Mouse (Mus musculus) midbrain, embryonic 12.5 days (tissue): ENCODE data around the gene Fer1l5. TPM values are rescaled to one million over a fixed set of nuclear protein-coding genes. Genes with fewer than 3 reads are reported as not detected.
A peak's percentile ranks its signal among the peaks of the same experiment; 100 is the strongest.

Experiments used
- ATAC-seq: fragments of 200-750 bp; cut with Nextera tagmentation; 2 replicates; pipeline ENCODE4 v1.8.0; 2017; ENCODE audit warnings: low read depth, moderate TSS enrichment, moderate library complexity; ENCODE audit not compliant: low FRiP score
- H3K27ac ChIP-seq: fragments of 300-500 bp; sonication (generic); replicated peaks from 2 replicates; pipeline ENCODE4 v1.5.1; 2016; ENCODE audit warnings: mild to moderate bottlenecking
- H3K27me3 ChIP-seq: fragments of 300-500 bp; sonication (generic); 2 replicates; pipeline ENCODE4 v1.6.1; 2016; ENCODE audit warnings: mild to moderate bottlenecking
- H3K36me3 ChIP-seq: fragments of 300-500 bp; sonication (generic); 2 replicates; pipeline ENCODE4 v1.6.1; 2016
- H3K4me1 ChIP-seq: fragments of 300-500 bp; sonication (generic); 2 replicates; pipeline ENCODE4 v1.6.1; 2016
- H3K4me2 ChIP-seq: fragments of 300-500 bp; sonication (generic); replicated peaks from 2 replicates; pipeline ENCODE4 v1.6.1; 2016; ENCODE audit warnings: mild to moderate bottlenecking, moderate library complexity
- H3K4me3 ChIP-seq: fragments of 300-500 bp; sonication (generic); 2 replicates; pipeline ENCODE4 v1.5.1; 2016; ENCODE audit warnings: mild to moderate bottlenecking
- H3K9ac ChIP-seq: fragments of 300-500 bp; sonication (generic); replicated peaks from 2 replicates; pipeline ENCODE4 v1.6.1; 2016; ENCODE audit warnings: mild to moderate bottlenecking, moderate library complexity
- H3K9me3 ChIP-seq: fragments of 300-500 bp; sonication (generic); 2 replicates; pipeline ENCODE4 v1.6.1; 2016; ENCODE audit warnings: mild to moderate bottlenecking
- WGBS: fragments of 180-500 bp; shearing (Covaris S2); methylation state at CpG from one replicate; pipeline ENCODE4 v1.1.7; 2016; 5-methylcytosine and 5-hydroxymethylcytosine counted together
- microRNA-seq: library from miRNA; unstranded; fragments of <30 nt; microRNA quantifications from one replicate; pipeline ENCODE4, GENCODE M21; 2017
- polyA plus RNA-seq: library from polyadenylated mRNA; unstranded; fragments of >200 nt; fragmentation: Nextera tagmentation; extraction: Ambion mirVana; gene quantifications from 2 replicates; pipeline ENCODE4 v1.2.1, GENCODE M21; 2016

Fer1l5 gene
- polyA plus RNA-seq, 1 experiment from 2014 or later: 2.3 TPM

GRCm38 (mm10) chr1:36465641-36466160 is 93.6 kb downstream of the Fer1l5 start:
- H3K9ac ChIP-seq: no peak overlapping the region
- no peaks in the 10 kb centered on the region for H3K9me3 ChIP-seq
- no peaks in the 10 kb centered on the region for H3K36me3 ChIP-seq
- no peak for ATAC-seq
- no peak overlapping the region for H3K27ac ChIP-seq
- H3K4me3 ChIP-seq: no peak overlapping the region
- H3K4me2 ChIP-seq: no peak overlapping the region
- peaks cover 11% of the 10 kb centered on the region; the same call in 1 of the 2 replicates for H3K27me3 ChIP-seq
- H3K4me1 ChIP-seq: peaks cover under 1% of the 10 kb centered on the region
- 81% methylated on average over 4 of the region's 4 CpGs for WGBS

DNA sequence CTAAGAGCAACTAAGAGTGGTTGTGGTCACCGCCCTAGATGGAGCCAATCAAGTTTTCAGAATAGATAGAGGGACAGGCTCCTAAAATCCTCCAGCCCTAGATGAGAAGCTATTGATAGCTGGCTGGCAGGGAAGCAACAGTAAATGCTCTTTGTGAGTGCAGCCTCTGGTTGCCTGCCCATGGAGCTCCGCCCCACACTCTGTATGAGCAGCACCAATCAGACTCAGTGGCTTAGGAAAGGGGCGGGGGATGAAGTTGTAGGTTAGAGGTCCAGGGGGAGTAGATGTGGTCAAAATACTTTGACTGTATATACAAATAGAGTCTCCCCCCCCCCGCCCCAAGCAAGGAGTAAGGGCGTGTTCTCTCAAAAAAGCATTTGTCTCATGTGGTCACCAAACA is 95.4 kb downstream of the Fer1l5 start:
- no peaks in the 10 kb centered on the region for H3K9me3 ChIP-seq
- H3K27me3 ChIP-seq: peaks cover 11% of the 10 kb centered on the region; the same call in 1 of the 2 replicates
- no peak for ATAC-seq
- WGBS: 57% methylated on average over 5 of the region's 5 CpGs
- no peak overlapping the region for H3K9ac ChIP-seq
- no peaks in the 10 kb centered on the region for H3K36me3 ChIP-seq
- H3K4me3 ChIP-seq: no peak overlapping the region
- H3K4me2 ChIP-seq: no peak overlapping the region
- H3K4me1 ChIP-seq: peaks cover 13% of the 10 kb centered on the region
- H3K27ac ChIP-seq: no peak overlapping the region

DNA sequence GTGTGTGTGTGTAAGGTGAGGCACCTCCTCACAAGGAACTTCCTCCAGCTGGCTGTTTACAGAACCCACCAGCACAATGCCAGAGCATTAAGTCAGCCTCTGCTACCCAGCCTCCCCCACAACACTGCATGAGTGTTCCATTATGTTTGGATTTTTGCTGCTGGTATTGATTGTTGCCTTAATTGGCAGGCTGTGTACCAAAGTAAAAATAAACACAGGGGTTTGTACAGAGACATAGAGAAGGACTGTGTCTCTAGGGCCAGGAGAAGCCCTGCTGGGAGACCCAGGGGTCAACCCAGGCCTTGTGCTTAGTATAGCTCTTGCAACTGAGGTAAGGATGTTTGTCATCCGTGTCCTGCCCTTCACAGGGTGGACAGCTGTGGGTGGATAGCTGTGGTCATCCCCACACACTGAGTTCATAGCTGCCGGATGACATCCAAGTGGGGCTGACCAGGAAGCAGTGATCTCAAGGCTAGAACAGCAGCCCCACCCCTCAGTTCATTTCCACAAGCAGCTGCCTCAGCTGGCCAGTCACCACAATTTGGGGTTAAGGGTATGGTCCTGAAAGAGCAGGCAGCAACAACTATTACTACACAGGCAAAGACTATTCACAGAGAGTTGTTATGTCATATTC is 97.8 kb downstream of the Fer1l5 start:
- 0 out of 2 replicates have a peak, but pooled peaks cover 7% of the 10 kb centered on the region for H3K27me3 ChIP-seq
- H3K36me3 ChIP-seq: no peaks in the 10 kb centered on the region
- no peak overlapping the region for H3K4me2 ChIP-seq
- H3K9me3 ChIP-seq: no peaks in the 10 kb centered on the region
- peaks cover 38% of the 10 kb centered on the region for H3K4me1 ChIP-seq
- H3K9ac ChIP-seq: no peak overlapping the region
- no peak overlapping the region for H3K27ac ChIP-seq
- 47% methylated on average over 2 of the region's 2 CpGs for WGBS
- ATAC-seq: no peak
- no peak overlapping the region for H3K4me3 ChIP-seq

GRCm38 (mm10) chr1:36471181-36472105 is 99.4 kb downstream of the Fer1l5 start, which contains the start of gene Cnnm4:
Gene Cnnm4 (plus strand): TSS chr1:36471620.
- Histone ChIP-seq H3K27me3 (0 out of 2 replicates have a peak, but pooled peaks cover 7% of the 10 kb centered on the region), H3K4me3 (peak within 1 kb of the TSS; percentile 68), H3K4me1 (peaks cover 53% of the 10 kb centered on the region), H3K9me3 (no peaks in the 10 kb centered on the region), H3K4me2 (peak within 1 kb of the TSS; percentile 75), H3K9ac (peak within 1 kb of the TSS; percentile 65), H3K36me3 (no peaks in the 10 kb centered on the region), H3K27ac (peak within 1 kb of the TSS; percentile 60)
- peak; percentile 89 for ATAC-seq
- WGBS: under 1% methylated on average over 67 of the region's 98 CpGs

Small RNAs within 50 kb of the gene (microRNA-seq; reads per million reads assigned to microRNA genes)
- gene Mir6898: 0.93 reads per million

Other genes with a start within 250 kb of the Fer1l5 start
- gene Uggt1, start 127.6 kb upstream of the Fer1l5 start, polyA plus RNA-seq: 63.4 and 64.1 TPM in 2 replicates
- gene Neurl3, start 97.6 kb upstream of the Fer1l5 start, polyA plus RNA-seq: 0.31 and 0.43 TPM in 2 replicates
- 2.9 and 3.1 TPM in 2 replicates for gene Arid5a, start 64.6 kb upstream of the Fer1l5 start, polyA plus RNA-seq
- gene Kansl3, start 3.1 kb upstream of the Fer1l5 start, polyA plus RNA-seq: 49.6 and 50.8 TPM in 2 replicates
- gene Lman2l, start 73.0 kb downstream of the Fer1l5 start, polyA plus RNA-seq: 73.8 and 74.5 TPM in 2 replicates
- gene Cnnm4, start 99.3 kb downstream of the Fer1l5 start, polyA plus RNA-seq: 10.2 and 10.5 TPM in 2 replicates
- 3.8 and 4.6 TPM in 2 replicates for gene Cnnm3, start 139.6 kb downstream of the Fer1l5 start, polyA plus RNA-seq
- 19.8 and 21.1 TPM in 2 replicates for gene Ankrd23, start 164.6 kb downstream of the Fer1l5 start, polyA plus RNA-seq
- gene Gm42417, start 167.1 kb downstream of the Fer1l5 start, polyA plus RNA-seq: 0.55 TPM in 1 of 2 replicates, not detected in the other
- gene Ankrd39, start 175.2 kb downstream of the Fer1l5 start, polyA plus RNA-seq: 19.6 and 19.8 TPM in 2 replicates
- 35.2 and 37.6 TPM in 2 replicates for gene Sema4c, start 186.1 kb downstream of the Fer1l5 start, polyA plus RNA-seq